Mouse (Mus musculus) ES-Bruce4 (cell line): Measurements from ENCODE around the gene Rpl36. TPM values are rescaled to one million over a fixed set of nuclear protein-coding genes. Genes with fewer than 3 reads are reported as not detected.
A peak's percentile ranks its signal among the peaks of the same experiment; 100 is the strongest.

ENCODE experiments used
- H3K27ac ChIP-seq: 2 replicates; pipeline ENCODE4 v1.5.1; 2012; ENCODE audit warnings: low read length, inconsistent platforms; ENCODE audit not compliant: insufficient read depth
- H3K27me3 ChIP-seq: 2 replicates; pipeline ENCODE4 v1.6.1; 2012; ENCODE audit warnings: mild to moderate bottlenecking, low read length, inconsistent platforms; ENCODE audit not compliant: control insufficient read depth, poor library complexity, insufficient read depth, severe bottlenecking
- H3K36me3 ChIP-seq: 2 replicates; pipeline ENCODE4 v1.6.1; 2012; ENCODE audit warnings: inconsistent platforms, mild to moderate bottlenecking, low read length, moderate library complexity; ENCODE audit not compliant: control insufficient read depth, poor library complexity, insufficient read depth, severe bottlenecking
- H3K4me1 ChIP-seq: one replicate; pipeline ENCODE4 v1.8.1; 2011; ENCODE audit warnings: low read length; ENCODE audit not compliant: control insufficient read depth, insufficient read depth
- H3K4me3 ChIP-seq: 2 replicates; pipeline ENCODE4 v1.5.1; 2011; ENCODE audit warnings: low read depth, mild to moderate bottlenecking, low read length
- H3K9ac ChIP-seq: 2 replicates; pipeline ENCODE4 v1.6.1; 2012; ENCODE audit warnings: low read depth, mild to moderate bottlenecking, inconsistent platforms; ENCODE audit not compliant: poor library complexity, severe bottlenecking
- H3K9me3 ChIP-seq: replicated peaks from 2 replicates; pipeline ENCODE4 v1.6.1; 2012; ENCODE audit warnings: mild to moderate bottlenecking, low read length, inconsistent platforms; ENCODE audit not compliant: control insufficient read depth, poor library complexity, insufficient read depth, severe bottlenecking
- CTCF ChIP-seq: IDR thresholded peaks from one replicate; pipeline ENCODE4 v1.8.1; 2011; ENCODE audit warnings: low read depth, low read length
- EP300 ChIP-seq: IDR thresholded peaks from 2 replicates; pipeline ENCODE4 v1.6.1; 2011; ENCODE audit warnings: low read depth, low read length; ENCODE audit not compliant: insufficient read depth
- POLR2A ChIP-seq: IDR thresholded peaks from one replicate; pipeline ENCODE4 v1.8.1; 2011; ENCODE audit warnings: low read length; ENCODE audit not compliant: insufficient read depth
- polyA plus RNA-seq: library from polyadenylated mRNA; stranded (reverse); fragments of >200 nt; gene quantifications from 2 replicates; pipeline ENCODE4 v1.2.4, GENCODE M21; 2011; ENCODE audit warnings: low read depth; ENCODE audit not compliant: missing spikeins, insufficient read depth, insufficient read length

The Rpl36 gene
- polyA plus RNA-seq, 1 experiment, result 704 TPM

DNA sequence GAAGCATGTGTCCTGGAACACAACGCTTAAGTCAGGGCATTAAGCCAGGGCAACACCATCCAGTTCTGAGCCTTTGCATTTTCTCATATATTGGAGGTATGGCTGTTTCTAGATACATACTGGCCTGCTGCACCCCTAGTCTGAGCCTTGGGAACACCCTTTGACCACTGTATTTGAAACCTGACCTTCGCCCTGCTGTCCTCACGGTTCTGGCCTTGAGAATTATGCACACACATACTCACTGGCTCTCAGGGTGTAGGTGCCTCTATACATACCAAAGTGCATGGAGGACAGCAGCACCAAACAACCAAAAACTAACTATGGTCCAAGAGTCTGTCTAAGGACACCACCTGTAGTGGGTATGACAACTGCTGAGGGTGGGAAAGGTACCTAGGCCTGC is 40.3 kb upstream of the Rpl36 start:
- Histone ChIP-seq H3K27ac (no peak overlapping the region), H3K4me1 (no peaks in the 10 kb centered on the region), H3K4me3 (no peak overlapping the region), H3K9me3 (no peaks in the 10 kb centered on the region), H3K27me3 (no peaks in the 10 kb centered on the region), H3K9ac (no peak overlapping the region), H3K36me3 (peaks cover 61% of the 10 kb centered on the region)
- TF ChIP-seq POLR2A, result no peak
- TF ChIP-seq EP300, result no peak
- TF ChIP-seq CTCF, result no peak

GRCm38 (mm10) chr17:56583071-56583470 is 30.1 kb upstream of the Rpl36 start:
- no peak overlapping the region for H3K27ac ChIP-seq
- no peaks in the 10 kb centered on the region for H3K27me3 ChIP-seq
- no peaks in the 10 kb centered on the region for H3K9me3 ChIP-seq
- peak overlapping the region; percentile 95 for H3K9ac ChIP-seq
- H3K4me3 ChIP-seq, result peak overlapping the region; percentile 99
- peaks cover 35% of the 10 kb centered on the region for H3K36me3 ChIP-seq
- no peaks in the 10 kb centered on the region for H3K4me1 ChIP-seq
- TF ChIP-seq EP300 (no peak), POLR2A (no peak), CTCF (no peak)

- no peaks in the 10 kb centered on the region for H3K9me3 ChIP-seq
- peaks cover 36% of the 10 kb centered on the region for H3K36me3 ChIP-seq
- H3K9ac ChIP-seq, result peak overlapping the region; percentile 95
- TF ChIP-seq EP300, result no peak
- no peak for TF ChIP-seq POLR2A
- no peak for TF ChIP-seq CTCF
- H3K27me3 ChIP-seq, result no peaks in the 10 kb centered on the region
- peak overlapping the region; percentile 48; the same call in 1 of the 2 replicates for H3K27ac ChIP-seq
- no peaks in the 10 kb centered on the region for H3K4me1 ChIP-seq
- peak overlapping the region; percentile 99 for H3K4me3 ChIP-seq
Measured at GRCm38 (mm10) chr17:56583611-56584256, 29.5 kb upstream of the Rpl36 start.

DNA sequence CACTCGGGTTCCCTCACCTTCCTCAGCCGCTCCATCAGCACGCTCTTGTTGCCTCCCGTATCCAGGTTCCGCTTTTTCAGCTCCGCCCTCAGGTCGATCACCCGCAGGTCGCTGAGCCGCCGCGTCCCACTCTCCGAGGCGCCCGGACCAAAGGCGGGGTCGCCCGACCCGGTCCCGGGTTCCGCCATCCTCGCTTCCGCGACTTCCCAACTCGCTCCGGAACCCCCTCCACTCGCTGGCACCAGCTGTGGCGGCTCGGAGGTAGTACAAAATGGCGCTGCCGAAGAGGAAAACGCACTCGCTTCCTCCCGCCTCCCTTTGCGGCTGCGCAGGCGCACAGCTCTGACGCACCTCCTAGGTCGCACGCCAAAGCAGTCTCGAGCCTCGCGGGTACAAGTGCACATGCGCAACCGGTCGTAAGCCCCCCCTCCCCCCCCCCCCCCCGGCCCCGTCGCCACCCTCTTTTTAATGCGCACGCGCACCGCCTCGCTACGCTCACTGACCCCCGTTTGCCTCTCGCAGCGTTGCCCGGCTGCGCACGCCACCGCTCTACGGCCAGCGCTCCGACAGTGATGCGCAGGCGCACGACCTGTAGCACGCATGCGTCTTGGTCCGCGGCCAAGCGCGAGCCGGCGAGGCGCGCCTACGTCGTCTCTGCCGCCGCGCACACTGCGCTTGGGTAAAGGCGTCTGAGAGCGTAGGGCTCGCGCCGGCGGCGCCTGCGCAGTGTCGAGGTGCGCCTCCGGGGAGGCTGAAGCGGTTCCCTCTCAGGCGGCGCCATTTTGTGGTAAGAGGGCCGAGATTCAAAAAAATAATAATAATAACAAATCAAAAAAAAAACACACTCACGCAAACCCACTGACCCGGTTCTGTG is 28.7 kb upstream of the Rpl36 start, which contains the start of the genes Safb2 and Safb:
Gene Safb2, minus strand, starts transcription at position 329 of the 874 bp plus-strand sequence.
Gene Safb, plus strand, starts transcription at position 569 of the 874 bp plus-strand sequence.
- no peaks in the 10 kb centered on the region for H3K9me3 ChIP-seq
- H3K36me3 ChIP-seq, result peaks cover 42% of the 10 kb centered on the region
- H3K27me3 ChIP-seq, result no peaks in the 10 kb centered on the region
- TF ChIP-seq CTCF (no peak), EP300 (no peak), POLR2A (peak; percentile 57)
- no peaks in the 10 kb centered on the region for H3K4me1 ChIP-seq
- peak within 1 kb of the TSS; percentile 95 for H3K9ac ChIP-seq
- H3K27ac ChIP-seq, result peak within 1 kb of the TSS; percentile 74
- peak within 1 kb of the TSS; percentile 99 for H3K4me3 ChIP-seq

DNA sequence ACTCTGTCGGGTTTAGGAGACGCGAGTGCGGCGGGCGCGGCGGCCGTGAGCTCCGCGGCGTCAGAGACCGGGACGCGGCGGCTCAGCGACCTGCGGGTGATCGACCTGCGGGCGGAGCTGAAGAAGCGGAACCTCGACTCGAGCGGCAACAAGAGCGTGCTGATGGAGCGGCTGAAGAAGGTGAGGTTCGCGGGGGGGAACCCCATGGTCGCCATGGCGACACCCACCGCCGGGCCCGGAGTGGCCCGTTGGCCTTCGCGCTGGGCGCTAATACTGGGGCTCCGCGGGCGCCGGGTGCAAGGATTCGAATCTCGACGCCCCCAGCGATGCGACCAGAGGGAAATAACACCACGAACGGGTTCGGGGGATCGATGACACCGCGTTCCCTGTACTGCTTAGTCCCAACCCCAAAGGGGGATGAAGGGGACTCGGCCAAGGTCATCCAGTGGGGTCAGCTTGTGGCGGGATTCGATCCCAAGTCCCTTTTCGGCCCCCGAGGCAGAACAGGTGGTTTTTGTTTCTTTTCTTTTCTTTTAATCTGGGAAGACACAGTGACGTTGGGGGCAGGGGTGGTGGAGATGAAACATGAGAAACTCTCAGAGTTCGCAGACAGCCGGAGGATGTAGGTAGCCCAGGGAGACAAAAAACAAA is 27.9 kb upstream of the Rpl36 start:
- Histone ChIP-seq H3K36me3 (peaks cover 48% of the 10 kb centered on the region), H3K4me3 (peak overlapping the region; percentile 78), H3K9me3 (no peaks in the 10 kb centered on the region), H3K9ac (peak overlapping the region; percentile 93), H3K27me3 (no peaks in the 10 kb centered on the region), H3K4me1 (no peaks in the 10 kb centered on the region), H3K27ac (peak overlapping the region; percentile 74)
- TF ChIP-seq EP300 (no peak), POLR2A (no peak), CTCF (no peak)
